Mouse (Mus musculus) liver, postnatal 0 days (tissue): ENCODE results near the gene Arhgef11.

Source experiments
- CTCF ChIP-seq: sonication (generic); IDR thresholded peaks from 2 replicates; pipeline ENCODE4 v1.5.1; 2016; ENCODE audit warnings: antibody characterized with exemption, low read depth
- EP300 ChIP-seq: IDR thresholded peaks from 2 replicates; pipeline ENCODE4 v1.6.1; 2016; ENCODE audit warnings: antibody characterized with exemption, low read depth, mild to moderate bottlenecking

DNA sequence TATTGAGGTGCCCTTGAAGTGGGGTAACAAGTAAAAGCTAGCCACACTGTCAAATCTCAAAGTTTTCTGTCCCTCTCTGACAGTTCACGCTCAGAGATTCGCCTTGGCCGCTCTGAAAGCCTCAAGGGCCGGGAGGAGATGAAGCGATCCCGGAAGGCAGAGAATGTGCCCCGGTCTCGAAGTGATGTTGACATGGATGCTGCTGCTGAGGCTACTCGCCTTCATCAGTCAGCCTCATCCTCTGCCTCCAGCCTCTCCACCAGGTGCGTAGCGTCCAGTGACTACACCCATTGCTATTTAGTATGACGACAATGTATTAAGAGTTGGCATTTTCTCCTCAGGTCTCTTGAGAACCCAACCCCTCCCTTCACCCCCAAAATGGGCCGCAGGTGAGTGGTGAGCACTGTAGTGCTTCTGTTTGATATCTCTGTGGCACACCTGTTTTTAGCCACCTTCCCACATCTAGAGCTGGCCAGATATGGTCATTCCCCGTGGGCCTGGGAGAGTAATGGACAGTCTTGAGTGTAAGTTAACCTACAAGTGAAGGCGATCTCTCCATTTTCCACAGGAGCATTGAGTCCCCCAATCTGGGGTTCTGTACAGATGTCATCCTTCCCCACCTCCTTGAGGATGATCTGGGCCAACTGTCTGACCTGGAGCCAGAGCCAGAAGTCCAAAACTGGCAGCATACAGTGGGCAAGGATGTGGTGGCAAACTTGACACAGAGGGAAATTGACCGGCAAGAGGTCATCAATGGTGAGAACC, 108.2 kb downstream of the Arhgef11 start:
- TF ChIP-seq CTCF: no peak
- no peak for TF ChIP-seq EP300
